Mouse (Mus musculus) v-Abl transformed pro-B cells (cell line): Measurements from ENCODE around the gene Diras2.

ENCODE experiments used
- in situ Hi-C, 2 experiments: fragments of 400-800 bp; cut with MboI; formaldehyde crosslinking; loops; one replicate each; pipeline ENCODE4 v1.15.1; 2025; ENCODE audit not compliant: unreplicated experiment in 2 of 2

Gene Diras2

GRCm38 (mm10) chr13:52557421-52557820 is 26.3 kb upstream of the Diras2 start:
- in situ Hi-C loops = no loop called here

- in situ Hi-C loops = no loop called here
These were observed 23.6 kb upstream of the Diras2 start for GRCm38 (mm10) chr13:52554722-52555121.

GRCm38 (mm10) chr13:52552822-52553477 is 21.9 kb upstream of the Diras2 start:
- in situ Hi-C loops = no loop called here

- in situ Hi-C loops = no loop called here
These were observed 20.2 kb upstream of the Diras2 start for GRCm38 (mm10) chr13:52551275-52551674.

GRCm38 (mm10) chr13:52550690-52551193 is 19.7 kb upstream of the Diras2 start:
- in situ Hi-C loops = no loop called here

GRCm38 (mm10) chr13:52546288-52546687 is 15.2 kb upstream of the Diras2 start:
- in situ Hi-C loops = no loop called here

- in situ Hi-C loops = no loop called here
These were observed 11.6 kb upstream of the Diras2 start for GRCm38 (mm10) chr13:52542636-52543035.

- in situ Hi-C loops = no loop called here
These were observed 11.0 kb upstream of the Diras2 start for GRCm38 (mm10) chr13:52542036-52542526.

- in situ Hi-C loops = no loop called here
These were observed 10.4 kb upstream of the Diras2 start for GRCm38 (mm10) chr13:52541385-52542035.

- in situ Hi-C loops = loop anchor here (5.0 to 10.0 kb wide), 3 partner anchors 43 to 265 kb away; partner anchors contain the start of gene Syk (in 1 of the 2)
These were observed 8.4 kb upstream of the Diras2 start for GRCm38 (mm10) chr13:52539461-52539860.

GRCm38 (mm10) chr13:52538588-52539116 is 7.6 kb upstream of the Diras2 start:
- in situ Hi-C loops = loop anchor here (5.0 to 10.0 kb wide), 3 partner anchors 44 to 264 kb away; partner anchors contain the start of gene Syk (in 1 of the 2)

GRCm38 (mm10) chr13:52537754-52538587 is 6.9 kb upstream of the Diras2 start:
- in situ Hi-C loops = loop anchor here (5.0 to 10.0 kb wide), 3 partner anchors 44 to 263 kb away; partner anchors contain the start of gene Syk (in 1 of the 2)

- in situ Hi-C loops = loop anchor here (5.0 to 10.0 kb wide), 3 partner anchors 47 to 261 kb away; partner anchors contain the start of gene Syk (in 1 of the 2)
These were observed 4.5 kb upstream of the Diras2 start for GRCm38 (mm10) chr13:52535542-52535941.

GRCm38 (mm10) chr13:52533644-52534043 is 2.6 kb upstream of the Diras2 start:
- in situ Hi-C loops = loop anchor here (10.0 kb wide), 1 partner anchor 259 kb away; no protein-coding TSS in a partner anchor

- in situ Hi-C loops = loop anchor here (10.0 kb wide), 1 partner anchor 255 kb away; no protein-coding TSS in a partner anchor
These were observed 802 bp downstream of the Diras2 start for GRCm38 (mm10) chr13:52530008-52530945.

- in situ Hi-C loops = no loop called here
These were observed 1.7 kb downstream of the Diras2 start for GRCm38 (mm10) chr13:52529188-52529972.

GRCm38 (mm10) chr13:52528786-52529185 is 2.3 kb downstream of the Diras2 start:
- in situ Hi-C loops = no loop called here

GRCm38 (mm10) chr13:52528281-52528680 is 2.8 kb downstream of the Diras2 start:
- in situ Hi-C loops = no loop called here
